Mouse (Mus musculus): Measurements from ENCODE around the gene Nyap1.

Gene Nyap1

GRCm38 (mm10) chr5:137741023-137741931 lies at the start of gene Nyap1:
Gene Nyap1, minus strand, starts transcription at chr5:137741607.
- peak; percentile 93 for DNase-seq

GRCm38 (mm10) chr5:137788946-137789531 lies 47.6 kb upstream of the Nyap1 start:
- DNase-seq: no peak

- DNase-seq: peak; percentile 32
Observed at GRCm38 (mm10) chr5:137788171-137788570, 46.8 kb upstream of the Nyap1 start.

- peak; percentile 97 for DNase-seq
Observed at GRCm38 (mm10) chr5:137787151-137787928, 45.9 kb upstream of the Nyap1 start, which contains the start of the genes Mepce and Zcwpw1. Gene Mepce, minus strand, starts transcription at chr5:137787655. Gene Zcwpw1, plus strand, starts transcription at chr5:137787798.

GRCm38 (mm10) chr5:137786109-137786942 lies 44.9 kb upstream of the Nyap1 start:
- peak; percentile 100 for DNase-seq

GRCm38 (mm10) chr5:137785164-137786031 lies 44.0 kb upstream of the Nyap1 start:
- no peak for DNase-seq

GRCm38 (mm10) chr5:137784546-137784945 lies 43.1 kb upstream of the Nyap1 start:
- DNase-seq: no peak

- no peak for DNase-seq
Observed at GRCm38 (mm10) chr5:137783901-137784540, 42.6 kb upstream of the Nyap1 start.

- no peak for DNase-seq
Observed at GRCm38 (mm10) chr5:137782776-137783522, 41.5 kb upstream of the Nyap1 start.

GRCm38 (mm10) chr5:137781661-137782060 lies 40.3 kb upstream of the Nyap1 start:
- DNase-seq: no peak

- DNase-seq: no peak
Observed at GRCm38 (mm10) chr5:137779053-137779933, 37.9 kb upstream of the Nyap1 start.

- peak; percentile 96 for DNase-seq
Observed at GRCm38 (mm10) chr5:137778635-137779034, 37.2 kb upstream of the Nyap1 start, which contains the start of gene Ppp1r35. Gene Ppp1r35, plus strand, starts transcription at chr5:137778849.

GRCm38 (mm10) chr5:137777267-137777845 lies 35.9 kb upstream of the Nyap1 start:
- no peak for DNase-seq

- no peak for DNase-seq
Observed at GRCm38 (mm10) chr5:137776408-137776918, 35.1 kb upstream of the Nyap1 start.

GRCm38 (mm10) chr5:137775587-137776290 lies 34.3 kb upstream of the Nyap1 start:
- no peak for DNase-seq

- no peak for DNase-seq
Observed at GRCm38 (mm10) chr5:137772755-137773154, 31.3 kb upstream of the Nyap1 start.

- DNase-seq: no peak
Observed at GRCm38 (mm10) chr5:137770709-137771108, 29.3 kb upstream of the Nyap1 start.

GRCm38 (mm10) chr5:137768475-137768874 lies 27.1 kb upstream of the Nyap1 start:
- no peak for DNase-seq
